Mouse (Mus musculus): ENCODE measurements around the gene Rfc2. TPM values are rescaled to one million over a fixed set of nuclear protein-coding genes. Genes with fewer than 3 reads are reported as not detected.
"Not testable (repeated sequence)": the region's sequence is repeated elsewhere in the genome, so short reads cannot be mapped to it uniquely, and the experiment has no call there.

Gene Rfc2
- polyA plus RNA-seq, 1 experiment from 2014 or later, result 130 TPM

GRCm38 (mm10) chr5:134644643-134645118 lies 63.5 kb downstream of the Rfc2 start:
- H3K4me2 ChIP-seq (ENCODE audit: low read depth, low read length), result no peak overlapping the region
- WGBS (ENCODE audit: insufficient replicate concordance), result 32% methylated on average over 8 of the region's 8 CpGs
- H3K4me3 ChIP-seq (ENCODE audit: low read depth, low read length), result no peak overlapping the region
- H3K27ac ChIP-seq (ENCODE audit: low read length), result peak overlapping the region; percentile 55
- H3K9ac ChIP-seq (ENCODE audit: low read depth, low read length), result no peak overlapping the region
- no peaks in the 10 kb centered on the region for H3K9me3 ChIP-seq (replicated peaks; ENCODE audit: control insufficient read depth, low read length)
- no peaks in the 10 kb centered on the region for H3K36me3 ChIP-seq (ENCODE audit: control insufficient read depth, insufficient read depth)
- H3K4me1 ChIP-seq (ENCODE audit: control insufficient read depth, low read depth, low read length), result peaks cover 6% of the 10 kb centered on the region
- H3K27me3 ChIP-seq (ENCODE audit: control insufficient read depth, insufficient read depth, low read depth, low read length), result no peaks in the 10 kb centered on the region
- ATAC-seq (ENCODE audit: low read depth), result peak; percentile 51

- ATAC-seq (ENCODE audit: low read depth), result no peak
- H3K27me3 ChIP-seq (ENCODE audit: control insufficient read depth, insufficient read depth, low read depth, low read length), result no peaks in the 10 kb centered on the region
- no peak overlapping the region for H3K27ac ChIP-seq (ENCODE audit: low read length)
- no peak overlapping the region for H3K4me3 ChIP-seq (ENCODE audit: low read depth, low read length)
- H3K9me3 ChIP-seq (replicated peaks; ENCODE audit: control insufficient read depth, low read length), result no peaks in the 10 kb centered on the region
- 53% methylated on average over 4 of the region's 4 CpGs for WGBS (ENCODE audit: insufficient replicate concordance)
- peaks cover 4% of the 10 kb centered on the region; the same call in 1 of the 2 replicates for H3K4me1 ChIP-seq (ENCODE audit: control insufficient read depth, low read depth, low read length)
- H3K4me2 ChIP-seq (ENCODE audit: low read depth, low read length), result no peak overlapping the region
- no peak overlapping the region for H3K9ac ChIP-seq (ENCODE audit: low read depth, low read length)
- no peaks in the 10 kb centered on the region for H3K36me3 ChIP-seq (ENCODE audit: control insufficient read depth, insufficient read depth)
Measured at GRCm38 (mm10) chr5:134646461-134646860, 65.3 kb downstream of the Rfc2 start.

GRCm38 (mm10) chr5:134647394-134647793 lies 66.2 kb downstream of the Rfc2 start:
- no peaks in the 10 kb centered on the region for H3K36me3 ChIP-seq (ENCODE audit: control insufficient read depth, insufficient read depth)
- no peaks in the 10 kb centered on the region for H3K9me3 ChIP-seq (replicated peaks; ENCODE audit: control insufficient read depth, low read length)
- WGBS (ENCODE audit: insufficient replicate concordance), result 60% methylated on average over 2 of the region's 2 CpGs
- H3K27ac ChIP-seq (ENCODE audit: low read length), result no peak overlapping the region
- no peak overlapping the region for H3K4me2 ChIP-seq (ENCODE audit: low read depth, low read length)
- peaks cover 4% of the 10 kb centered on the region; the same call in 1 of the 2 replicates for H3K4me1 ChIP-seq (ENCODE audit: control insufficient read depth, low read depth, low read length)
- H3K27me3 ChIP-seq (ENCODE audit: control insufficient read depth, insufficient read depth, low read depth, low read length), result no peaks in the 10 kb centered on the region
- no peak overlapping the region for H3K9ac ChIP-seq (ENCODE audit: low read depth, low read length)
- H3K4me3 ChIP-seq (ENCODE audit: low read depth, low read length), result no peak overlapping the region
- ATAC-seq (ENCODE audit: low read depth), result peak; percentile 70

- not testable (repeated sequence) for H3K4me3 ChIP-seq (ENCODE audit: low read depth, low read length); H3K27me3 ChIP-seq (ENCODE audit: control insufficient read depth, insufficient read depth, low read depth, low read length); ATAC-seq (ENCODE audit: low read depth); H3K4me2 ChIP-seq (ENCODE audit: low read depth, low read length); H3K9me3 ChIP-seq (replicated peaks; ENCODE audit: control insufficient read depth, low read length); H3K4me1 ChIP-seq (ENCODE audit: control insufficient read depth, low read depth, low read length); H3K27ac ChIP-seq (ENCODE audit: low read length); H3K36me3 ChIP-seq (ENCODE audit: control insufficient read depth, insufficient read depth); H3K9ac ChIP-seq (ENCODE audit: low read depth, low read length)
- WGBS (ENCODE audit: insufficient replicate concordance), result 68% methylated on average over 3 of the region's 4 CpGs
Measured at GRCm38 (mm10) chr5:134648976-134649375, 67.8 kb downstream of the Rfc2 start.

- no peak for ATAC-seq (ENCODE audit: low read depth)
- WGBS (ENCODE audit: insufficient replicate concordance), result 30% methylated on average over 4 of the region's 5 CpGs
- H3K4me3 ChIP-seq (ENCODE audit: low read depth, low read length), result no peak overlapping the region
Measured at GRCm38 (mm10) chr5:134650926-134651325, 69.8 kb downstream of the Rfc2 start.

More at GRCm38 (mm10) chr5:134650926-134651325, 69.8 kb downstream of the Rfc2 start:
- Histone ChIP-seq H3K27me3 (ENCODE audit: control insufficient read depth, insufficient read depth, low read depth, low read length) (no peaks in the 10 kb centered on the region), H3K27ac (ENCODE audit: low read length) (no peak overlapping the region), H3K9ac (ENCODE audit: low read depth, low read length) (no peak overlapping the region), H3K4me2 (ENCODE audit: low read depth, low read length) (no peak overlapping the region), H3K9me3 (replicated peaks; ENCODE audit: control insufficient read depth, low read length) (no peaks in the 10 kb centered on the region), H3K4me1 (ENCODE audit: control insufficient read depth, low read depth, low read length) (no peaks in the 10 kb centered on the region), H3K36me3 (ENCODE audit: control insufficient read depth, insufficient read depth) (no peaks in the 10 kb centered on the region)

Small RNAs within 50 kb of the gene (microRNA-seq; reads per million reads assigned to microRNA genes)
- gene Mir7228, result not detected

Other genes with a start within 250 kb of the Rfc2 start
- 9.9 and 11.6 TPM in 2 replicates for gene Gtf2ird1, start 124.7 kb upstream of the Rfc2 start, polyA plus RNA-seq (2015; fragmentation: Nextera tagmentation; extraction: Ambion mirVana)
- gene Clip2, start 28.9 kb upstream of the Rfc2 start, polyA plus RNA-seq (2015; fragmentation: Nextera tagmentation; extraction: Ambion mirVana), result 0.43 and 0.48 TPM in 2 replicates
- not detected in 2 replicates for gene Syna, start 21.2 kb upstream of the Rfc2 start, polyA plus RNA-seq (2015; fragmentation: Nextera tagmentation; extraction: Ambion mirVana)
- gene Lat2, start 33.7 kb downstream of the Rfc2 start, polyA plus RNA-seq (2015; fragmentation: Nextera tagmentation; extraction: Ambion mirVana), result 1.7 and 2.9 TPM in 2 replicates
- gene Eif4h, start 58.1 kb downstream of the Rfc2 start, polyA plus RNA-seq (2015; fragmentation: Nextera tagmentation; extraction: Ambion mirVana), result 167 TPM in 2 replicates
- 0.93 and 0.99 TPM in 2 replicates for gene Limk1, start 107.2 kb downstream of the Rfc2 start, polyA plus RNA-seq (2015; fragmentation: Nextera tagmentation; extraction: Ambion mirVana)
- gene Eln, start 166.0 kb downstream of the Rfc2 start, polyA plus RNA-seq (2015; fragmentation: Nextera tagmentation; extraction: Ambion mirVana), result 3.5 and 5.7 TPM in 2 replicates